Mouse (Mus musculus) midbrain, embryonic 13.5 days (tissue): Measurements from ENCODE around the gene Gpc6. TPM values are rescaled to one million over a fixed set of nuclear protein-coding genes. Genes with fewer than 3 reads are reported as not detected.

Experiments used
- ATAC-seq: fragments of 200-750 bp; cut with Nextera tagmentation; 2 replicates; pipeline ENCODE4 v1.8.0; 2017; ENCODE audit warnings: mild to moderate bottlenecking, moderate TSS enrichment, moderate library complexity
- H3K27ac ChIP-seq: fragments of 300-500 bp; sonication (generic); 2 replicates; pipeline ENCODE4 v1.5.1; 2015; ENCODE audit warnings: inconsistent platforms, mild to moderate bottlenecking, moderate library complexity
- H3K27me3 ChIP-seq: fragments of 300-500 bp; sonication (generic); 2 replicates; pipeline ENCODE4 v1.6.1; 2015; ENCODE audit warnings: mild to moderate bottlenecking, inconsistent platforms
- H3K36me3 ChIP-seq: fragments of 300-500 bp; sonication (generic); 2 replicates; pipeline ENCODE4 v1.6.1; 2015; ENCODE audit warnings: mild to moderate bottlenecking, inconsistent platforms
- H3K4me1 ChIP-seq: fragments of 300-500 bp; sonication (generic); replicated peaks from 2 replicates; pipeline ENCODE4 v1.6.1; 2015; ENCODE audit warnings: inconsistent platforms
- H3K4me2 ChIP-seq: fragments of 300-500 bp; sonication (generic); replicated peaks from 2 replicates; pipeline ENCODE4 v1.6.1; 2015; ENCODE audit warnings: moderate library complexity, mild to moderate bottlenecking, inconsistent platforms
- H3K4me3 ChIP-seq: fragments of 300-500 bp; sonication (generic); replicated peaks from 2 replicates; pipeline ENCODE4 v1.5.1; 2015; ENCODE audit warnings: mild to moderate bottlenecking, inconsistent platforms
- H3K9ac ChIP-seq: fragments of 300-500 bp; sonication (generic); replicated peaks from 2 replicates; pipeline ENCODE4 v1.6.1; 2015; ENCODE audit warnings: mild to moderate bottlenecking, inconsistent platforms
- H3K9me3 ChIP-seq: fragments of 300-500 bp; sonication (generic); 2 replicates; pipeline ENCODE4 v1.6.1; 2016; ENCODE audit warnings: mild to moderate bottlenecking, inconsistent platforms
- WGBS: fragments of 180-500 bp; shearing (Covaris S2); methylation state at CpG from one replicate; pipeline ENCODE4 v1.1.7; 2015; 5-methylcytosine and 5-hydroxymethylcytosine counted together
- polyA plus RNA-seq: library from polyadenylated mRNA; unstranded; fragments of >200 nt; fragmentation: Nextera tagmentation; extraction: Ambion mirVana; gene quantifications from 2 replicates; pipeline ENCODE4 v1.2.1, GENCODE M21; 2015

Gpc6 gene
- polyA plus RNA-seq, 1 experiment from 2014 or later, result 20.8 TPM

GRCm38 (mm10) chr14:117892026-117892425 lies 966.9 kb downstream of the Gpc6 start:
- ATAC-seq, result no peak
- H3K9ac ChIP-seq, result no peak overlapping the region
- 87% methylated on average over 4 of the region's 4 CpGs for WGBS
- no peaks in the 10 kb centered on the region for H3K36me3 ChIP-seq
- no peaks in the 10 kb centered on the region for H3K27me3 ChIP-seq
- no peak overlapping the region for H3K4me2 ChIP-seq
- no peak overlapping the region for H3K4me3 ChIP-seq
- peaks cover 21% of the 10 kb centered on the region for H3K4me1 ChIP-seq
- no peak overlapping the region for H3K27ac ChIP-seq
- H3K9me3 ChIP-seq, result no peaks in the 10 kb centered on the region

- peaks cover 21% of the 10 kb centered on the region for H3K4me1 ChIP-seq
- H3K4me3 ChIP-seq, result peak overlapping the region; percentile 25
- no peaks in the 10 kb centered on the region for H3K9me3 ChIP-seq
- no peaks in the 10 kb centered on the region for H3K27me3 ChIP-seq
- no peaks in the 10 kb centered on the region for H3K36me3 ChIP-seq
- H3K4me2 ChIP-seq, result peak overlapping the region; percentile 45
- peak; percentile 79 for ATAC-seq
- peak overlapping the region; percentile 81 for H3K27ac ChIP-seq
- WGBS, result 34% methylated on average over 10 of the region's 10 CpGs
- H3K9ac ChIP-seq, result peak overlapping the region; percentile 52; the same call in 1 of the 2 replicates
These were observed 969.9 kb downstream of the Gpc6 start for GRCm38 (mm10) chr14:117894869-117895538.

GRCm38 (mm10) chr14:117895539-117895912 lies 970.4 kb downstream of the Gpc6 start:
- Histone ChIP-seq H3K9ac (peak overlapping the region; percentile 52; the same call in 1 of the 2 replicates), H3K4me3 (peak overlapping the region; percentile 25), H3K4me2 (peak overlapping the region; percentile 45), H3K36me3 (no peaks in the 10 kb centered on the region), H3K27ac (peak overlapping the region; percentile 81), H3K9me3 (no peaks in the 10 kb centered on the region), H3K27me3 (no peaks in the 10 kb centered on the region), H3K4me1 (peaks cover 21% of the 10 kb centered on the region)
- WGBS, result 50% methylated on average over 16 of the region's 16 CpGs
- peak; percentile 61 for ATAC-seq

GRCm38 (mm10) chr14:117904300-117904699 lies 979.2 kb downstream of the Gpc6 start:
- no peak overlapping the region for H3K9ac ChIP-seq
- 88% methylated on average over 9 of the region's 9 CpGs for WGBS
- no peak for ATAC-seq
- no peak overlapping the region for H3K4me2 ChIP-seq
- H3K27ac ChIP-seq, result no peak overlapping the region
- no peaks in the 10 kb centered on the region for H3K9me3 ChIP-seq
- H3K36me3 ChIP-seq, result no peaks in the 10 kb centered on the region
- H3K27me3 ChIP-seq, result peaks cover 11% of the 10 kb centered on the region
- peaks cover 16% of the 10 kb centered on the region for H3K4me1 ChIP-seq
- no peak overlapping the region for H3K4me3 ChIP-seq

- no peak overlapping the region for H3K27ac ChIP-seq
- peaks cover 24% of the 10 kb centered on the region for H3K4me1 ChIP-seq
- 37% methylated on average over 10 of the region's 10 CpGs for WGBS
- no peak overlapping the region for H3K4me3 ChIP-seq
- no peaks in the 10 kb centered on the region for H3K36me3 ChIP-seq
- H3K9ac ChIP-seq, result no peak overlapping the region
- H3K27me3 ChIP-seq, result peaks cover 11% of the 10 kb centered on the region
- ATAC-seq, result peak; percentile 35; the same call in 1 of the 2 replicates
- no peaks in the 10 kb centered on the region for H3K9me3 ChIP-seq
- H3K4me2 ChIP-seq, result peak overlapping the region; percentile 24
These were observed 980.6 kb downstream of the Gpc6 start for GRCm38 (mm10) chr14:117905701-117906100.

DNA sequence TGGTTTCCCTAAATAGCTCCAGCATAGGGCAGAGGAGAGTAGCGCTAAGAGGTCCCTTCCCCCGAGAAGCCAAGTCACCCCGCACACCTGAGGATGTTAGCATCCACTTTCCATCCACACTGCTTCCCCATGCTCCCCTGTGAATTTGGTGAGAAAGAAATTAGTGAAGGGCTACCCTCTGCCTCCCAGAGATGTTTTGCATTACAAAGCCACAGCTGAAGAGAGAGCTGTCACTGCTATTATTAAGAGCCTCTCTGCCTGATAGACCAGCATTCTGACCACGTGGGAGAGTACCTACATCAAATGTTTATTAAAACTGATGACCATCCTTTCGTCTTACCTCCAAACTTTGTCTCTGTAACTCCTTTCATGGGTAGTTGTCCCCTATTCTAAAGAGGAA lies 981.2 kb downstream of the Gpc6 start:
- peak overlapping the region; percentile 24 for H3K4me2 ChIP-seq
- H3K4me3 ChIP-seq, result no peak overlapping the region
- no peaks in the 10 kb centered on the region for H3K36me3 ChIP-seq
- ATAC-seq, result no peak
- no peak overlapping the region for H3K27ac ChIP-seq
- H3K4me1 ChIP-seq, result peaks cover 24% of the 10 kb centered on the region
- WGBS, result 28% methylated on average over 5 of the region's 5 CpGs
- H3K9ac ChIP-seq, result 0 out of 2 replicates have a peak overlapping the region, but pooled peaks have one; percentile 12
- peaks cover 11% of the 10 kb centered on the region for H3K27me3 ChIP-seq
- no peaks in the 10 kb centered on the region for H3K9me3 ChIP-seq

DNA sequence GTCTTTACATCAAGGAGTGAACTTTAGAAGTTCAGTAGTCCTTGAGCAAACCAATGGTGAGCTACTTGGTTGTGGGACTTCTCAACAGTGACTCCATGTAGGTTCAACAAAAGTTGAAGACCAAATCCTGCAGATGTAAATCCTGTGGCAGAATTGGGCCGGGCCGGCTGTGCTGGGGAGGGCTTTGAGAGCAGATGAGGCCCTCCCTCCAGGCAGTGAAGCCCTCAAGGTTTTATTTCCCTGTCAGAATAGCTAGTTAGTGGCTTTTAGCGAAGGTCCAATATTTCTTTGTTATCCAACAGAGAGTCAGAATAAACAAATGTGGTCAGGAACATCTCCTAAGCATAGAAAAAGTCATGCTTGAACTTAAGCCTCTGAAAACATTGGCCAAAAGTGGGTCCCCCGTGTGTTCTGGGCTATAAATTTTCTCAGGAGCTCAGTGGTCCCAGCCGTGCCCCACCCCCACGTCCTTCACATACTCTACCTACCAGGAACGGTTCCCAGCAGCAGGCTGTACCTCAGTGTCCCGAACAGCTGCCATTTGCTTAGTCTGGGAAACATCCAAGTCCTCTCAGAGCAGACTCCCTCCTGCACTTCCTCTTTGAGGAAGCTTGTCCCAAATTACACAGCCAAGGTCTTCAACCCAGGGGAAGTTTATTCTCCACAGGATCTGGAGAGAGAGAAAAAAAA lies 983.3 kb downstream of the Gpc6 start:
- H3K9me3 ChIP-seq, result no peaks in the 10 kb centered on the region
- H3K36me3 ChIP-seq, result no peaks in the 10 kb centered on the region
- peaks cover 24% of the 10 kb centered on the region for H3K4me1 ChIP-seq
- ATAC-seq, result no peak
- no peak overlapping the region for H3K27ac ChIP-seq
- peaks cover 5% of the 10 kb centered on the region for H3K27me3 ChIP-seq
- WGBS, result 88% methylated on average over 8 of the region's 8 CpGs
- H3K9ac ChIP-seq, result no peak overlapping the region
- H3K4me3 ChIP-seq, result no peak overlapping the region
- no peak overlapping the region for H3K4me2 ChIP-seq

GRCm38 (mm10) chr14:117909046-117909445 lies 983.9 kb downstream of the Gpc6 start:
- Histone ChIP-seq H3K4me3 (no peak overlapping the region), H3K9me3 (no peaks in the 10 kb centered on the region), H3K36me3 (no peaks in the 10 kb centered on the region), H3K4me2 (no peak overlapping the region), H3K27ac (no peak overlapping the region), H3K27me3 (peaks cover 3% of the 10 kb centered on the region; the same call in 1 of the 2 replicates), H3K9ac (no peak overlapping the region), H3K4me1 (peaks cover 24% of the 10 kb centered on the region)
- WGBS, result 87% methylated on average over 4 of the region's 4 CpGs
- no peak for ATAC-seq

- H3K9me3 ChIP-seq, result no peaks in the 10 kb centered on the region
- no peak for ATAC-seq
- no peak overlapping the region for H3K4me2 ChIP-seq
- no peak overlapping the region for H3K9ac ChIP-seq
- H3K27ac ChIP-seq, result no peak overlapping the region
- no peak overlapping the region for H3K4me3 ChIP-seq
- 12% methylated on average over 7 of the region's 7 CpGs for WGBS
- no peaks in the 10 kb centered on the region; the same call in 1 of the 2 replicates for H3K27me3 ChIP-seq
- H3K4me1 ChIP-seq, result peaks cover 21% of the 10 kb centered on the region
- H3K36me3 ChIP-seq, result no peaks in the 10 kb centered on the region
These were observed 985.2 kb downstream of the Gpc6 start for GRCm38 (mm10) chr14:117910323-117910722.

GRCm38 (mm10) chr14:117912624-117913270 lies 987.6 kb downstream of the Gpc6 start:
- Histone ChIP-seq H3K4me1 (peaks cover 8% of the 10 kb centered on the region; the same call in 1 of the 2 replicates), H3K4me3 (no peak overlapping the region), H3K27ac (no peak overlapping the region), H3K27me3 (no peaks in the 10 kb centered on the region; the same call in 1 of the 2 replicates), H3K4me2 (no peak overlapping the region), H3K9ac (no peak overlapping the region), H3K36me3 (no peaks in the 10 kb centered on the region), H3K9me3 (no peaks in the 10 kb centered on the region)
- 88% methylated on average over 10 of the region's 10 CpGs for WGBS
- no peak for ATAC-seq

DNA sequence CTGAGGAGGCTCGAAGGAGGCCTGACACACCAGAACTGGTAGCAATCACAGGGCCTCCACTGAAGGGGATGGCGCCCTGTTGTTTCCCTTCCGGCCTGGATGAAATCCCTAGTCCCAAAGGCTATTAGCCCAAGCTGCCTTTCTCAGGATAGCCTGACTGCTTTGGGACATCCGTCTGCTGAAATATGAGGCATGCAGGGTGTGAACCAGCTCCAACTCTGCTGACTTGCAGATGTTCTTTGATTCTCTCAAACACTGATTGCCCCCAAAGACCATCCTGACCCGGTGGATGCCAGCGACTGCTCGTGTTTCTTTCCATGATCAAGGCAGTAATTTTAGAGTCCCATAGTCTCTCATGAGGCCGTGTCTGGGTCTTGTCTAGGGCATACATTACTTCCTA lies 991.5 kb downstream of the Gpc6 start:
- Histone ChIP-seq H3K4me2 (no peak overlapping the region), H3K9ac (no peak overlapping the region), H3K4me3 (no peak overlapping the region), H3K36me3 (no peaks in the 10 kb centered on the region), H3K27ac (no peak overlapping the region), H3K4me1 (peaks cover 7% of the 10 kb centered on the region; the same call in 1 of the 2 replicates), H3K27me3 (no peaks in the 10 kb centered on the region), H3K9me3 (no peaks in the 10 kb centered on the region)
- no peak for ATAC-seq
- WGBS, result 78% methylated on average over 8 of the region's 8 CpGs

- H3K4me3 ChIP-seq, result no peak overlapping the region
- H3K4me2 ChIP-seq, result no peak overlapping the region
- H3K27ac ChIP-seq, result no peak overlapping the region
- no peaks in the 10 kb centered on the region for H3K27me3 ChIP-seq
- no peak overlapping the region for H3K9ac ChIP-seq
- 83% methylated on average over 10 of the region's 10 CpGs for WGBS
- ATAC-seq, result no peak
- H3K4me1 ChIP-seq, result peaks cover 9% of the 10 kb centered on the region; the same call in 1 of the 2 replicates
- no peaks in the 10 kb centered on the region for H3K36me3 ChIP-seq
- H3K9me3 ChIP-seq, result no peaks in the 10 kb centered on the region
These were observed 993.6 kb downstream of the Gpc6 start for GRCm38 (mm10) chr14:117918724-117919123.
